Mouse (Mus musculus) limb, embryonic 11.5 days (tissue): ENCODE data around the gene BC049352. TPM values are rescaled to one million over a fixed set of nuclear protein-coding genes. Genes with fewer than 3 reads are reported as not detected.

Experiments
- ATAC-seq: fragments of 200-750 bp; cut with Nextera tagmentation; 2 replicates; pipeline ENCODE4 v1.8.0; 2017; ENCODE audit warnings: low read depth; ENCODE audit not compliant: insufficient number of reproducible peaks, low FRiP score, low TSS enrichment
- DNase-seq: peaks from one replicate; pipeline ENCODE4 v3.0.0-alpha.2; 2015; ENCODE audit warnings: low spot score
- H3K27ac ChIP-seq: fragments of 300-500 bp; sonication (generic); replicated peaks from 2 replicates; pipeline ENCODE4 v1.5.1; 2014; ENCODE audit warnings: low read depth, mild to moderate bottlenecking, low read length
- H3K27me3 ChIP-seq: fragments of 300-500 bp; sonication (generic); 2 replicates; pipeline ENCODE4 v1.6.1; 2014; ENCODE audit warnings: mild to moderate bottlenecking, low read length, mixed read lengths; ENCODE audit not compliant: control insufficient read depth, insufficient read depth
- H3K36me3 ChIP-seq: fragments of 300-500 bp; sonication (generic); 2 replicates; pipeline ENCODE4 v1.6.1; 2014; ENCODE audit warnings: mild to moderate bottlenecking, low read length, moderate library complexity, mixed read lengths; ENCODE audit not compliant: control insufficient read depth, insufficient read depth
- H3K4me1 ChIP-seq: fragments of 300-500 bp; sonication (generic); 2 replicates; pipeline ENCODE4 v1.6.1; 2014; ENCODE audit warnings: low read length, mixed read lengths; ENCODE audit not compliant: control insufficient read depth, insufficient read depth
- H3K4me2 ChIP-seq: fragments of 300-500 bp; sonication (generic); 2 replicates; pipeline ENCODE4 v1.6.1; 2014; ENCODE audit warnings: low read depth, mild to moderate bottlenecking, moderate library complexity; ENCODE audit not compliant: severe bottlenecking
- H3K4me3 ChIP-seq: fragments of 300-500 bp; sonication (generic); 2 replicates; pipeline ENCODE4 v1.5.1; 2014; ENCODE audit warnings: low read depth, low read length
- H3K9ac ChIP-seq: fragments of 300-500 bp; sonication (generic); 2 replicates; pipeline ENCODE4 v1.6.1; 2014; ENCODE audit warnings: mild to moderate bottlenecking, low read length
- H3K9me3 ChIP-seq: fragments of 300-500 bp; sonication (generic); 2 replicates; pipeline ENCODE4 v1.6.1; 2016; ENCODE audit warnings: low read length; ENCODE audit not compliant: control insufficient read depth
- WGBS: fragments of 180-500 bp; shearing (Covaris S2); extraction: QIAGEN DNeasy Blood & Tissue Kit; methylation state at CpG from one replicate; pipeline ENCODE4 v1.1.7; 2014; 5-methylcytosine and 5-hydroxymethylcytosine counted together
- polyA plus RNA-seq: library from polyadenylated mRNA; unstranded; fragments of >200 nt; fragmentation: Nextera tagmentation; extraction: Ambion mirVana; gene quantifications from 2 replicates; pipeline ENCODE4 v1.2.1, GENCODE M21; 2014

Gene BC049352
- polyA plus RNA-seq, 1 experiment from 2014 or later, result not detected

DNA sequence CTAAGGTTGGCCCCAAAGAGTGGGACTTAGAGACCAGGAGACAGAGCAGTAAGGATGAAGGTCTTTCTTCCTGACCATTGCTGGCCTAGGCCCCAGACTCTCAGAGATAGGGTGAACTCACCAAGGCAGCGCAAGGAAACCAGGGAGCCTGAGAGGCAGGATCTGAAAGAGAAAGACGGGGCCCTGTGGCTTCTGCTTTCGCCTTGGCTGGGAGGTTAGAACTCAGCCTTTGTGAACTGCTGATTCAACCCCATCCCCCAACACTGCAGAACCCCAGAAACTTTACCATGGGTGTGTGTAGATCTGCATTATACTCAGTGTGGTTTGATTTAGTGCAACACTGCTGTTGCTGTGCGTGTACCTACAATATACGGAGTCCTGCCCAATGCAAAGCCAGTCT lies 2.5 kb upstream of the BC049352 start:
- H3K27me3 ChIP-seq, result no peaks in the 10 kb centered on the region
- no peak for DNase-seq
- ATAC-seq, result no peak
- no peaks in the 10 kb centered on the region for H3K9me3 ChIP-seq
- no peaks in the 10 kb centered on the region for H3K36me3 ChIP-seq
- H3K4me1 ChIP-seq, result no peaks in the 10 kb centered on the region
- no peak overlapping the region for H3K4me3 ChIP-seq
- no peak overlapping the region for H3K27ac ChIP-seq
- H3K9ac ChIP-seq, result no peak overlapping the region
- H3K4me2 ChIP-seq, result no peak overlapping the region
- 92% methylated on average over 5 of the region's 5 CpGs for WGBS

DNA sequence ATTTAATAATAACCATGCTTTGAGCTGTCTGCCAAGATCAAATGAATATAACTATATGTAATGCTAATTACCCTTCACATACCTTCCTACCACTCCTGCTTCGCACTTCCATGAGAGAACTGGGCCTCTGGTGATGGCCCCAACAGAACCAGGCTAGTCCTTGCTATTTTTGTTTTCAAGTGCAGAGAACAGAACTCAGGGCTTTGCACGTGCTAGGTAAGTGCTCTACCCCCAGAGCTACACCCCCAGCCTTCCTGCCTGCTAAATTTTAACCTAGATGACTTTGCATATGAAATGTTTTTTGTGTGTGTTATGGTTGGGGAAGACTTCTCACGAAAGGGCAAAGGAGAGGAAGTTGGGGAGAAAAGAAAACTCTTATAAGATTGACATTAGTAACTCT lies 714 bp downstream of the BC049352 start:
- Histone ChIP-seq H3K27me3 (no peaks in the 10 kb centered on the region), H3K9me3 (no peaks in the 10 kb centered on the region), H3K36me3 (no peaks in the 10 kb centered on the region), H3K9ac (no peak overlapping the region), H3K4me2 (no peak overlapping the region), H3K27ac (no peak overlapping the region), H3K4me1 (no peaks in the 10 kb centered on the region), H3K4me3 (no peak overlapping the region)
- no peak for ATAC-seq
- 62% methylated on average over 3 of the region's 3 CpGs for WGBS
- no peak for DNase-seq

DNA sequence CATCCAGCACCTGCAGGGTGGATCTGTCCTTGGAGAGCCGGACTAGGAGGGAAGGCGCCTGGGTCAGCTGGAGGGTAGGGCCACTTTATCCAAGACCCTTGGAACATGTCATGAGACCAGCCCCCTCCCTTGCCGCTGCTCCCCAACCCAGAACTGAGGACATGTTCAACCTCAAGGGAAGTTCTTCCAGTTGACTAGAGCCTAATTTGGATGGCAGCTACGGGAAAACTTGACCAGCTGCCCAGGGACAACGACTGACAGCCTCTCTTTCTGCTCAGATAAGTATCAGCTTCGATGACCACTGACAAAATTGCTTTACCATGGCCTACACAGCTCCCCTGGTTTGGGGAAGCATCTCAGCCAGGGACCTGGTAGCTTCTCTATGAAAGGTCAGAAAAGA lies 1.5 kb downstream of the BC049352 start:
- no peaks in the 10 kb centered on the region for H3K27me3 ChIP-seq
- ATAC-seq (no peak), DNase-seq (no peak)
- H3K4me1 ChIP-seq, result no peaks in the 10 kb centered on the region
- no peak overlapping the region for H3K9ac ChIP-seq
- no peak overlapping the region for H3K4me3 ChIP-seq
- no peak overlapping the region for H3K4me2 ChIP-seq
- no peaks in the 10 kb centered on the region for H3K9me3 ChIP-seq
- H3K36me3 ChIP-seq, result no peaks in the 10 kb centered on the region
- WGBS, result 84% methylated on average over 6 of the region's 6 CpGs
- H3K27ac ChIP-seq, result no peak overlapping the region

DNA sequence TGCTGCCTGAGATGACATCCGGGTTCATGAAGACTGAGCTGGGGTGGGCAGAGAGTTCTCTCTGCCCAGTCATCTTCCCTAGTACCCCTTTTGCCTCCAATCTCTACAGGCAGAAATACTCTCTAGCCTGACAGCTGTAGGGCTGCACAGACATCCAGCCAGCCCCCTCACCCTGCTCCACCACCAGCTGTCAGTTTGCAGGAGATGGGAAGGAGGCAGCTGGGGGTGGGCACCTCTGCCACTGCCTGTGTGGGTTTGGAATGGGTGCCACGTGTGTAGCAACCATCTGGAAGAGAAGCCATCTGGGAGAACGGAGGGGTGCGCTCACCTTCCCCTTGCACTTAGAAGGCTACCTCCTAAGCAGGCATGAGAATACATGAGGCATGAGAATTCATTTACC lies 3.4 kb downstream of the BC049352 start:
- H3K27me3 ChIP-seq, result no peaks in the 10 kb centered on the region
- no peak overlapping the region for H3K27ac ChIP-seq
- H3K4me2 ChIP-seq, result no peak overlapping the region
- no peaks in the 10 kb centered on the region for H3K4me1 ChIP-seq
- no peaks in the 10 kb centered on the region for H3K9me3 ChIP-seq
- 77% methylated on average over 4 of the region's 4 CpGs for WGBS
- no peak overlapping the region for H3K9ac ChIP-seq
- no peak overlapping the region for H3K4me3 ChIP-seq
- DNase-seq, result no peak
- no peaks in the 10 kb centered on the region for H3K36me3 ChIP-seq
- ATAC-seq, result no peak

DNA sequence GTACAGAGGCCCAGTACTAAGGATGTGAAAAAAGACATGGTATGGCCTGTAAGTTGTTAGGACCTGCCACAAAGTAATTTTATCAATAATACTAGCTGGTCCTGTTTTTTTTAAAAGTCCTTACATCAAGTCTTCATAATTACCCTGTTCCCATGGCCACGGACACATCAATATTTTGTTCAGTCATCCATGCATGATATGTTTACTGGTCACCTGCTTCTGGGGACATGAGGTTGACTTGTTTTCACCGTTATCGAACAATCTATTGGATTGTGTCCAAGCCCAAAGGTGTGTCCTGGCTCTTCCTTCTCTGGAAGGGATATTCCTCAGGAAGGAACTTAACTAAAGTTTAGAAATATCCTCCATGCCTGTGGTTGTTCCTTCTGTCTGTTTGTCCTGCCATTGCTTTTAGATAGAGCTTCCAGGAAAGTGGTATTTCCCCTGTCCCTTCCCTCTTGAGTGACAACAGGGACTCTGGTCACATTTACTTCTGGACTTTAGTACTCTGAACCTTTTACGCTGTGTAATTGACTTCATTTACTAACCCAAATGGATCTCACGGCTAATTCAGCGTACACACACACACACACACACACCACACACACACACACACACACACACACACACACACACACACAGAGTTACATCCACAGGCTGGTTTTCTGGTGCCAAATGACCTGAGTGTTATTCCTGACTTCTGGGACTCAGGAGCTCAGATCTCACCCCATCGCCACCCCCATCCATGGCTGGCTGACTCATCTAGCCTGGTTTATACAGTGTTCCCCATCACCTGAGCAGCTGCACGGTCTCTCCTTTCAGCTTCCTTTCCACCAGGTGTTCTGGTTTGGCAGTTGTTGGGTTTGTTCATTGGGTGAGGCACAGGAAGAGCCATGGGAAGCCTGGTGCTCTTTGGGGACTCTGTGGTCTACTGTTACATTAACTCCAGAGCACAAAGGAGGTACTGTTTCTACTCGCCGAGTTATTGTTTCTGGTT lies 7.1 kb downstream of the BC049352 start:
- Histone ChIP-seq H3K27me3 (no peaks in the 10 kb centered on the region), H3K4me1 (no peaks in the 10 kb centered on the region), H3K4me2 (no peak overlapping the region), H3K27ac (no peak overlapping the region), H3K9ac (no peak overlapping the region), H3K36me3 (no peaks in the 10 kb centered on the region), H3K4me3 (no peak overlapping the region), H3K9me3 (no peaks in the 10 kb centered on the region)
- ATAC-seq (no peak), DNase-seq (no peak)
- WGBS, result 91% methylated on average over 10 of the region's 10 CpGs

DNA sequence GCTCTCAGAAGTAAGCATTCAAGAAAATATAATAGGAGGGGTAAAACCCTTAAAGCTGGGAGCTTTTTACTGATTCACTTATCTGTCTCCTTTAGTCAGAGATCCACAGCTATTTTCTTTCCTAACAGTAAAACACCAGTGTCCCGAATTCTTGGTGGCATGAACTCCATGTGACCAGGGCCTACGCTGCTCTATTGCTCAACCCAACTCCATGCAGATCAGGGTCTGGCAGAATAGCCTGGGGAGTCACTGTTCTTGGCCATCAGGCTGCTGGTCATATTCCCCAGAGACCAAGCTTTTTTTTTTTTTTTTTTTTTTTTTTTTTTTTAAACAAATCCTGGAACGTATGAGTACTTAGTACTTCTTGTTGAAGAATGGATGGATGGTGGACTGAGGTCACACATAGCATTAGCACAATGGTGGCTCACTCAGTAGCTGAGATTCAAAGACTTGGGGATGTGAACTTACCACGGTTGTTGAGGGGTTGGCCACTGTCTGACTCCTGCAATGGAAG lies 7.9 kb downstream of the BC049352 start:
- Histone ChIP-seq H3K36me3 (no peaks in the 10 kb centered on the region), H3K4me2 (no peak overlapping the region), H3K9ac (no peak overlapping the region), H3K27ac (no peak overlapping the region), H3K9me3 (no peaks in the 10 kb centered on the region), H3K27me3 (no peaks in the 10 kb centered on the region), H3K4me3 (no peak overlapping the region), H3K4me1 (no peaks in the 10 kb centered on the region)
- 83% methylated on average over 4 of the region's 4 CpGs for WGBS
- DNase-seq, result no peak
- no peak for ATAC-seq

DNA sequence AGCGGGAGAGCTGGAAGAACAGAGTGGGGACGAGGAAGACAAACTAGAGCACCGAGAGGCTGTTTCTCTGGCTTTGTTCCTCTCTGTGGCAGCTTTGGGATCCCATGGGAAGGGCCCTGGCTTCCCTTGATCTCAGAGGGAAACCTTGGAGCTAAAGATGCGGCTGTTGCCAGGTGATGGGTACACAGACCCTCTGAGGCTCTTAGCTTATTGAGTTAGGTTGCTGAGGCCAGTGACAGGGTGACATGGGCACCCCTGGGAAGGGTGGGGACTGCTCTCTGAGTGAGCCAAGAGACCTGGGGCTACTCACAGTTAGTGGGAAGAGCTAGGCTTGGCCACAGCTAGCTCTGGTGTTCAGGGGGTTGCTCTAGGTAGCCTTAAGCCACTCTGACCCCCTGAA lies 13.7 kb downstream of the BC049352 start:
- ATAC-seq, result no peak
- 77% methylated on average over 4 of the region's 4 CpGs for WGBS
- Histone ChIP-seq H3K9ac (no peak overlapping the region), H3K4me1 (no peaks in the 10 kb centered on the region), H3K4me2 (no peak overlapping the region), H3K36me3 (no peaks in the 10 kb centered on the region), H3K27me3 (no peaks in the 10 kb centered on the region), H3K27ac (no peak overlapping the region), H3K4me3 (no peak overlapping the region), H3K9me3 (no peaks in the 10 kb centered on the region)
- DNase-seq, result no peak

DNA sequence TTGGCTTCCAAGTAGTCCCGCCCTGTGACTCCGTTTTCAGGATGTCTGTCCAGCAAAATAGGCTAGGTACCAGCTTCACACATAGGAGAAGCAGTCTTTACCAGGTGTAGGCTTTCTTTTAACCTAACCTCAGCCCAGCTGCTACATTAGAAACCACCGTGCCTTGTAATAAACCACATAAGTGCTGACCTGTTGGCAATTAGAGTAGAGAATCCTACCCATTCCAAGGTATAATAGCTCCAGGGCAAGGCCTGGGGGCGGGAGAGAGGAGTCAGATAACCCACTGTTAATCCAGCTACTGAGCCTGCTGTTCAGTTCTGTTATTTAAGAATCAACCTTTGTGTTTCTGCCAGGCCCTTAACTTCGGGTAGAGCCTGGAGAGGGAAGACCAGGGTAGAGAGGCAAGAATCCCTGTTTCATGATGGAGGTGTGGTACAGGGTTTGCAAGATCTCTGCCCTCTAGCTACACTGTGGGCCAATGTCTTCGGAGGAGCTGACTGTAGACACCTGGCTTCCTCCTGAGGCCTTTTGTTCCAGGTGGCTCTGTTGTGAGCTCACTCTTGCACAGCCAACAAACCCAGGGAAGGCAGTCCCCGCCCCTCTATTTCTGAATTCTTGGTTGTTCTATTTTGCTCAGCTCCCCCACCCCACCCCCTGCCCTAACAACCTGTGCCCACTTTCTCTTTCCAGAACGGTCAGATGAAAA lies 14.5 kb downstream of the BC049352 start:
- Histone ChIP-seq H3K27ac (no peak overlapping the region), H3K9ac (no peak overlapping the region), H3K4me3 (no peak overlapping the region), H3K36me3 (no peaks in the 10 kb centered on the region), H3K27me3 (no peaks in the 10 kb centered on the region), H3K4me2 (no peak overlapping the region), H3K9me3 (no peaks in the 10 kb centered on the region), H3K4me1 (no peaks in the 10 kb centered on the region)
- DNase-seq, result no peak
- 75% methylated on average over 8 of the region's 8 CpGs for WGBS
- no peak for ATAC-seq
